Mouse (Mus musculus): ENCODE results near the gene Gm13271. TPM values are rescaled to one million over a fixed set of nuclear protein-coding genes. Genes with fewer than 3 reads are reported as not detected.

Gene Gm13271
- polyA plus RNA-seq, 1 experiment from 2014 or later = not detected

- Histone ChIP-seq H3K4me1 (replicated peaks; ENCODE audit: control insufficient read depth, insufficient read depth, low read length) (no peaks in the 10 kb centered on the region), H3K4me2 (ENCODE audit: low read depth, low read length, severe bottlenecking) (no peak overlapping the region), H3K36me3 (ENCODE audit: control insufficient read depth, insufficient read depth, low read length) (no peaks in the 10 kb centered on the region), H3K27me3 (ENCODE audit: control insufficient read depth, insufficient read depth, low read length) (no peaks in the 10 kb centered on the region), H3K4me3 (ENCODE audit: low read depth, low read length) (no peak overlapping the region), H3K9ac (ENCODE audit: low read length) (no peak overlapping the region), H3K27ac (ENCODE audit: low read depth, low read length) (no peak overlapping the region), H3K9me3 (ENCODE audit: control insufficient read depth, low read length) (no peaks in the 10 kb centered on the region)
- ATAC-seq (replicated peaks; ENCODE audit: low FRiP score) (no peak), DNase-seq (ENCODE audit: low spot score) (no peak)
- WGBS = 81% methylated on average over 6 of the region's 6 CpGs
Measured at GRCm38 (mm10) chr4:88726727-88727126, 27.9 kb upstream of the Gm13271 start.

- Histone ChIP-seq H3K4me1 (replicated peaks; ENCODE audit: control insufficient read depth, insufficient read depth, low read length) (no peaks in the 10 kb centered on the region), H3K9ac (ENCODE audit: low read length) (no peak overlapping the region), H3K36me3 (ENCODE audit: control insufficient read depth, insufficient read depth, low read length) (no peaks in the 10 kb centered on the region), H3K4me3 (ENCODE audit: low read depth, low read length) (no peak overlapping the region), H3K4me2 (ENCODE audit: low read depth, low read length, severe bottlenecking) (no peak overlapping the region), H3K9me3 (ENCODE audit: control insufficient read depth, low read length) (no peaks in the 10 kb centered on the region), H3K27me3 (ENCODE audit: control insufficient read depth, insufficient read depth, low read length) (no peaks in the 10 kb centered on the region), H3K27ac (ENCODE audit: low read depth, low read length) (no peak overlapping the region)
- no peak for ATAC-seq (replicated peaks; ENCODE audit: low FRiP score)
- 7% methylated on average over 1 of the region's 1 CpGs for WGBS
- no peak for DNase-seq (ENCODE audit: low spot score)
Measured at GRCm38 (mm10) chr4:88727324-88727723, 27.3 kb upstream of the Gm13271 start.

GRCm38 (mm10) chr4:88738480-88738879 lies 16.2 kb upstream of the Gm13271 start:
- H3K27ac ChIP-seq (ENCODE audit: low read depth, low read length) = no peak overlapping the region
- H3K4me2 ChIP-seq (ENCODE audit: low read depth, low read length, severe bottlenecking) = no peak overlapping the region
- no peaks in the 10 kb centered on the region for H3K27me3 ChIP-seq (ENCODE audit: control insufficient read depth, insufficient read depth, low read length)
- H3K4me3 ChIP-seq (ENCODE audit: low read depth, low read length) = no peak overlapping the region
- 6% methylated on average over 2 of the region's 2 CpGs for WGBS
- no peaks in the 10 kb centered on the region for H3K36me3 ChIP-seq (ENCODE audit: control insufficient read depth, insufficient read depth, low read length)
- no peak overlapping the region for H3K9ac ChIP-seq (ENCODE audit: low read length)
- H3K9me3 ChIP-seq (ENCODE audit: control insufficient read depth, low read length) = no peaks in the 10 kb centered on the region
- ATAC-seq (replicated peaks; ENCODE audit: low FRiP score) = peak; percentile 61; the same call in 1 of the 2 replicates
- H3K4me1 ChIP-seq (replicated peaks; ENCODE audit: control insufficient read depth, insufficient read depth, low read length) = no peaks in the 10 kb centered on the region
- DNase-seq (ENCODE audit: low spot score) = peak; percentile 90

- Histone ChIP-seq H3K4me3 (ENCODE audit: low read depth, low read length) (no peak overlapping the region), H3K36me3 (ENCODE audit: control insufficient read depth, insufficient read depth, low read length) (no peaks in the 10 kb centered on the region), H3K4me1 (replicated peaks; ENCODE audit: control insufficient read depth, insufficient read depth, low read length) (no peaks in the 10 kb centered on the region), H3K9ac (ENCODE audit: low read length) (no peak overlapping the region), H3K9me3 (ENCODE audit: control insufficient read depth, low read length) (no peaks in the 10 kb centered on the region), H3K27ac (ENCODE audit: low read depth, low read length) (no peak overlapping the region), H3K4me2 (ENCODE audit: low read depth, low read length, severe bottlenecking) (no peak overlapping the region), H3K27me3 (ENCODE audit: control insufficient read depth, insufficient read depth, low read length) (no peaks in the 10 kb centered on the region)
- WGBS = 95% methylated on average over 6 of the region's 6 CpGs
- ATAC-seq (replicated peaks; ENCODE audit: low FRiP score) (no peak), DNase-seq (ENCODE audit: low spot score) (no peak)
Measured at GRCm38 (mm10) chr4:88739036-88739435, 15.6 kb upstream of the Gm13271 start.

GRCm38 (mm10) chr4:88741426-88741825 lies 13.2 kb upstream of the Gm13271 start:
- Histone ChIP-seq H3K4me3 (ENCODE audit: low read depth, low read length) (no peak overlapping the region), H3K4me2 (ENCODE audit: low read depth, low read length, severe bottlenecking) (no peak overlapping the region), H3K36me3 (ENCODE audit: control insufficient read depth, insufficient read depth, low read length) (no peaks in the 10 kb centered on the region), H3K4me1 (replicated peaks; ENCODE audit: control insufficient read depth, insufficient read depth, low read length) (no peaks in the 10 kb centered on the region), H3K27ac (ENCODE audit: low read depth, low read length) (no peak overlapping the region), H3K9me3 (ENCODE audit: control insufficient read depth, low read length) (no peaks in the 10 kb centered on the region), H3K27me3 (ENCODE audit: control insufficient read depth, insufficient read depth, low read length) (no peaks in the 10 kb centered on the region), H3K9ac (ENCODE audit: low read length) (no peak overlapping the region)
- ATAC-seq (replicated peaks; ENCODE audit: low FRiP score) (no peak), DNase-seq (ENCODE audit: low spot score) (no peak)
- 93% methylated on average over 4 of the region's 4 CpGs for WGBS

- DNase-seq (ENCODE audit: low spot score) (no peak), ATAC-seq (replicated peaks; ENCODE audit: low FRiP score) (no peak)
- Histone ChIP-seq H3K4me1 (replicated peaks; ENCODE audit: control insufficient read depth, insufficient read depth, low read length) (no peaks in the 10 kb centered on the region), H3K9me3 (ENCODE audit: control insufficient read depth, low read length) (no peaks in the 10 kb centered on the region), H3K27me3 (ENCODE audit: control insufficient read depth, insufficient read depth, low read length) (no peaks in the 10 kb centered on the region), H3K9ac (ENCODE audit: low read length) (no peak overlapping the region), H3K4me3 (ENCODE audit: low read depth, low read length) (no peak overlapping the region), H3K4me2 (ENCODE audit: low read depth, low read length, severe bottlenecking) (no peak overlapping the region), H3K36me3 (ENCODE audit: control insufficient read depth, insufficient read depth, low read length) (no peaks in the 10 kb centered on the region), H3K27ac (ENCODE audit: low read depth, low read length) (no peak overlapping the region)
- 77% methylated on average over 7 of the region's 7 CpGs for WGBS
Measured at GRCm38 (mm10) chr4:88742771-88743371, 11.8 kb upstream of the Gm13271 start.

- Histone ChIP-seq H3K27me3 (ENCODE audit: control insufficient read depth, insufficient read depth, low read length) (no peaks in the 10 kb centered on the region), H3K4me3 (ENCODE audit: low read depth, low read length) (no peak overlapping the region), H3K4me1 (replicated peaks; ENCODE audit: control insufficient read depth, insufficient read depth, low read length) (no peaks in the 10 kb centered on the region), H3K36me3 (ENCODE audit: control insufficient read depth, insufficient read depth, low read length) (no peaks in the 10 kb centered on the region), H3K9me3 (ENCODE audit: control insufficient read depth, low read length) (no peaks in the 10 kb centered on the region), H3K9ac (ENCODE audit: low read length) (no peak overlapping the region), H3K4me2 (ENCODE audit: low read depth, low read length, severe bottlenecking) (no peak overlapping the region), H3K27ac (ENCODE audit: low read depth, low read length) (no peak overlapping the region)
- no peak for DNase-seq (ENCODE audit: low spot score)
- 74% methylated on average over 3 of the region's 3 CpGs for WGBS
- no peak for ATAC-seq (replicated peaks; ENCODE audit: low FRiP score)
Measured at GRCm38 (mm10) chr4:88744207-88744606, 10.5 kb upstream of the Gm13271 start.

- Histone ChIP-seq H3K27me3 (ENCODE audit: control insufficient read depth, insufficient read depth, low read length) (no peaks in the 10 kb centered on the region), H3K36me3 (ENCODE audit: control insufficient read depth, insufficient read depth, low read length) (no peaks in the 10 kb centered on the region), H3K4me3 (ENCODE audit: low read depth, low read length) (no peak overlapping the region), H3K4me2 (ENCODE audit: low read depth, low read length, severe bottlenecking) (no peak overlapping the region), H3K27ac (ENCODE audit: low read depth, low read length) (no peak overlapping the region), H3K4me1 (replicated peaks; ENCODE audit: control insufficient read depth, insufficient read depth, low read length) (no peaks in the 10 kb centered on the region), H3K9me3 (ENCODE audit: control insufficient read depth, low read length) (no peaks in the 10 kb centered on the region), H3K9ac (ENCODE audit: low read length) (no peak overlapping the region)
- 70% methylated on average over 6 of the region's 6 CpGs for WGBS
- no peak for ATAC-seq (replicated peaks; ENCODE audit: low FRiP score)
- DNase-seq (ENCODE audit: low spot score) = no peak
Measured at GRCm38 (mm10) chr4:88749926-88750325, 4.7 kb upstream of the Gm13271 start.

Measured in forebrain, embryonic 11.5 days (tissue).